Mouse (Mus musculus): ENCODE results near the gene Serpinb6a. TPM values are rescaled to one million over a fixed set of nuclear protein-coding genes. Genes with fewer than 3 reads are reported as not detected.

Gene Serpinb6a
- total and polyA plus RNA-seq, 3 experiments: 4.4 to 22.5 (median 5.8) TPM

DNA sequence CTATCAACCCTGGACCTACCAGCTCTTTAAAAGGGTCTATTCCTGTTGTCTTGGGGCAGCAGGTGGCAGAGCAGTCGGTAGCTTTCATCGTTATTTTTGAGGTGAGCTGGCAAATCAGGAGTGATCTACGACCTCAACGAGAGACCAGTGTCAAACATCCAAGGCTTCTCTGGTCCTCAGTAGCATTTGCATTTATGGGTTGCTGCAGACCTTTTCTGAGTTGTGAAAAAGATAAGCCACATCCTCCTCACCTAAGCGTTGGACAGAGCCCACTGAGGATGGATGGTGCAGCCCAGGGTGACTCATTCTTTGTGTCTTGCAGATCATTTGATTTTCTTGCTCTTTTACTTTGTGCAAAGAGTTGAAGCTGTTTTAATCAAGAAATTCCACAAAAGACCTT is 464 bp upstream of the Serpinb6a start:
- Histone ChIP-seq H3K27me3 (replicated peaks) (no peaks in the 10 kb centered on the region), H3K9me3 (replicated peaks; ENCODE audit: low read length) (no peaks in the 10 kb centered on the region), H3K36me3 (replicated peaks in 1 of 2; ENCODE audit: control insufficient read depth in 1 of 2, insufficient read depth in 1 of 2, low read length in 1 of 2) (peaks cover 0 to 13% of the 10 kb centered on the region in 2 experiments), H3K79me2 (replicated peaks; ENCODE audit: control insufficient read depth, extremely low read depth, insufficient read depth, poor library complexity, severe bottlenecking) (peaks cover 9% of the 10 kb centered on the region; the same call in 1 of the 2 replicates), H3K27ac (ENCODE audit: insufficient read depth, low read depth) (no peak overlapping the region), H3K4me1 (ENCODE audit: control insufficient read depth in 1 of 2, insufficient read depth in 2 of 2) (peaks cover 0 to 27% of the 10 kb centered on the region in 2 experiments; a peak in 2 of 4 replicates), H3K4me2 (ENCODE audit: insufficient read depth, low read depth, poor library complexity, severe bottlenecking) (peak overlapping the region; percentile 94), H3K9ac (ENCODE audit: insufficient read depth, low read depth) (peak overlapping the region; percentile 53; the same call in 1 of the 2 replicates), H3K4me3 (replicated peaks in 1 of 3; ENCODE audit: low read depth in 2 of 3, low read length in 2 of 3, poor library complexity in 1 of 3) (peak overlapping the region; percentile 87 to 99 (median 97))
- dilution Hi-C loops (cut with MboI; ENCODE audit: extremely low pct_ligation_motif_present, extremely low pct_unique_long_range_greater_than_20kb, low sequenced_read_pairs): no loop called here
- in situ Hi-C loops (cut with MboI; ENCODE audit: low pct_ligation_motif_present, low pct_unique_long_range_greater_than_20kb, low sequenced_read_pairs): loop anchor here (5.0 kb wide), 1 partner anchor 41 kb away; the partner anchor contains the start of gene Nqo2
- peak; percentile 19 for DNase-seq (ENCODE audit: extremely low read depth)
- TF ChIP-seq E2F4 (IDR thresholded peaks at IDR 0.05; ENCODE audit: insufficient replicate concordance, low read depth, low read length) (no peak), TCF12 (IDR thresholded peaks at IDR 0.05; ENCODE audit: low read depth, low read length) (no peak), ZC3H11A (IDR thresholded peaks at IDR 0.05; ENCODE audit: low read depth, low read length) (no peak), JUN (IDR thresholded peaks at IDR 0.05; ENCODE audit: insufficient read depth, low read depth, low read length) (no peak), MAZ (IDR thresholded peaks at IDR 0.05; ENCODE audit: low read depth, low read length) (no peak), NELFE (IDR thresholded peaks at IDR 0.05; ENCODE audit: low read depth, low read length) (no peak), CHD1 (IDR thresholded peaks at IDR 0.05; ENCODE audit: low read depth, low read length) (no peak), ETS1 (conservative IDR thresholded peaks at IDR 0.05; ENCODE audit: low read depth, low read length) (no peak), MAFK (IDR thresholded peaks at IDR 0.05; ENCODE audit: insufficient replicate concordance, low read length) (no peak), MAX (IDR thresholded peaks at IDR 0.05; ENCODE audit: low read length) (no peak), IRF4 (IDR thresholded peaks at IDR 0.05; ENCODE audit: low read depth, low read length) (no peak), RCOR1 (conservative IDR thresholded peaks at IDR 0.05; ENCODE audit: low read depth, low read length) (no peak), MXI1 (IDR thresholded peaks at IDR 0.05; ENCODE audit: low read depth, low read length) (no peak), UBTF (IDR thresholded peaks at IDR 0.05; ENCODE audit: low read depth, low read length) (no peak), RAD21 (IDR thresholded peaks at IDR 0.05; ENCODE audit: low read depth, low read length) (no peak), BHLHE40 (IDR thresholded peaks at IDR 0.05; ENCODE audit: low read depth, low read length) (no peak), KAT2A (IDR thresholded peaks at IDR 0.05; ENCODE audit: insufficient replicate concordance, low read length) (no peak), USF1 (IDR thresholded peaks at IDR 0.05; ENCODE audit: low read depth, low read length) (no peak), PAX5 (IDR thresholded peaks at IDR 0.05; ENCODE audit: low read length) (no peak)

DNA sequence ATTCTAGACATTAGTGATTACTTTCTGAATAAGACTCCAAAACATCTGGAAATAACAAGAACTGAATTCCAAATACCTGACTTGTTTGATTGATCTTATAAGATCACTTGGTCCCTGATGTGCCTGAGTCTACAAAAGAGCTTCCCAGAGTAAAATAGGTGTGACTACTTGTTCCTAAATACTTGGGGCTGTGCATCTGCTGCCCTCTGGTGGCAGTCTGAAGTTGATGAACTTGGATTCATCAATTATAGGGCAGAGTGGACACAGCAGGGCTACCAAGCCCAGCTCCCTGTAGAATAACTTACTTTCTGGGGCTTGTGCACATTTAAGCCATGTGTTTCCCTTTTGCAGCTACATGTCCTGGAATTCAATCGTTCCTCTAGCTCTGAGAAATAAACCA is 7.4 kb downstream of the Serpinb6a start:
- in situ Hi-C loops (cut with MboI; ENCODE audit: low pct_ligation_motif_present, low pct_unique_long_range_greater_than_20kb, low sequenced_read_pairs) (no loop called here), dilution Hi-C loops (cut with MboI; ENCODE audit: extremely low pct_ligation_motif_present, extremely low pct_unique_long_range_greater_than_20kb, low sequenced_read_pairs) (no loop called here)
- no peak overlapping the region for H3K9ac ChIP-seq (ENCODE audit: insufficient read depth, low read depth)
- no peaks in the 10 kb centered on the region for H3K4me1 ChIP-seq (ENCODE audit: control insufficient read depth in 1 of 2, insufficient read depth in 2 of 2)
- H3K79me2 ChIP-seq (replicated peaks; ENCODE audit: control insufficient read depth, extremely low read depth, insufficient read depth, poor library complexity, severe bottlenecking): no peaks in the 10 kb centered on the region
- no peaks in the 10 kb centered on the region for H3K27me3 ChIP-seq (replicated peaks)
- peak; percentile 76 for DNase-seq (ENCODE audit: extremely low read depth)
- no peak overlapping the region for H3K4me2 ChIP-seq (ENCODE audit: insufficient read depth, low read depth, poor library complexity, severe bottlenecking)
- no peaks in the 10 kb centered on the region for H3K9me3 ChIP-seq (replicated peaks; ENCODE audit: low read length)
- TF ChIP-seq SIN3A (IDR thresholded peaks at IDR 0.05; ENCODE audit: low read length): no peak
- TF ChIP-seq RAD21 (IDR thresholded peaks at IDR 0.05; ENCODE audit: low read depth, low read length): peak; percentile 79
- no peak for TF ChIP-seq IRF4 (IDR thresholded peaks at IDR 0.05; ENCODE audit: low read depth, low read length)
- TF ChIP-seq MAFK (IDR thresholded peaks at IDR 0.05; ENCODE audit: insufficient replicate concordance, low read length): no peak
- TF ChIP-seq ZC3H11A (IDR thresholded peaks at IDR 0.05; ENCODE audit: low read depth, low read length): peak; percentile 13; the same call in 1 of the 2 replicates
- no peak for TF ChIP-seq KAT2A (IDR thresholded peaks at IDR 0.05; ENCODE audit: insufficient replicate concordance, low read length)
- peak; percentile 91 for TF ChIP-seq SMC3 (IDR thresholded peaks at IDR 0.05; ENCODE audit: low read depth, low read length)
- TF ChIP-seq CTCF (conservative IDR thresholded peaks at IDR 0.05 in 1 of 2, IDR thresholded peaks at IDR 0.05 in 1 of 2; ENCODE audit: low read depth in 2 of 2, low read length in 2 of 2): peak; percentile 69 to 90
- H3K4me3 ChIP-seq (replicated peaks in 1 of 3; ENCODE audit: low read depth in 2 of 3, low read length in 2 of 3, poor library complexity in 1 of 3): no peak overlapping the region
- H3K36me3 ChIP-seq (replicated peaks in 1 of 2; ENCODE audit: control insufficient read depth in 1 of 2, insufficient read depth in 1 of 2, low read length in 1 of 2): peaks cover 0 to 3% of the 10 kb centered on the region in 2 experiments
- H3K27ac ChIP-seq (ENCODE audit: insufficient read depth, low read depth): no peak overlapping the region
